Mouse (Mus musculus): Measurements from ENCODE around the gene Tmem94.
A peak's percentile ranks its signal among the peaks of the same experiment; 100 is the strongest.
"Not testable (repeated sequence)": the region's sequence is repeated elsewhere in the genome, so short reads cannot be mapped to it uniquely, and the experiment has no call there.

Gene Tmem94

GRCm38 (mm10) chr11:115765103-115765606 is at the start of gene Tmem94:
Tmem94 (plus strand) TSS chr11:115765433.
- DNase-seq, result peak; percentile 98

GRCm38 (mm10) chr11:115716410-115717338 is 48.6 kb upstream of the Tmem94 start:
- peak; percentile 17 for DNase-seq

GRCm38 (mm10) chr11:115717660-115718390 is 47.4 kb upstream of the Tmem94 start:
- DNase-seq, result peak; percentile 21

- DNase-seq, result peak; percentile 91
Measured at GRCm38 (mm10) chr11:115722638-115723037, 42.6 kb upstream of the Tmem94 start.

- DNase-seq, result peak; percentile 15
Measured at GRCm38 (mm10) chr11:115723231-115723630, 42.0 kb upstream of the Tmem94 start.

- no peak for DNase-seq
Measured at GRCm38 (mm10) chr11:115734041-115734686, 31.1 kb upstream of the Tmem94 start.

GRCm38 (mm10) chr11:115737608-115738208 is 27.5 kb upstream of the Tmem94 start:
- no peak for DNase-seq

- DNase-seq, result no peak
Measured at GRCm38 (mm10) chr11:115738275-115738885, 26.9 kb upstream of the Tmem94 start.

- DNase-seq, result no peak
Measured at GRCm38 (mm10) chr11:115741070-115741469, 24.2 kb upstream of the Tmem94 start.

GRCm38 (mm10) chr11:115742926-115743325 is 22.3 kb upstream of the Tmem94 start:
- DNase-seq, result no peak

- DNase-seq, result no peak
Measured at GRCm38 (mm10) chr11:115744385-115744784, 20.8 kb upstream of the Tmem94 start.

- no peak for DNase-seq
Measured at GRCm38 (mm10) chr11:115746109-115746508, 19.1 kb upstream of the Tmem94 start.

- no peak for DNase-seq
Measured at GRCm38 (mm10) chr11:115746762-115747161, 18.5 kb upstream of the Tmem94 start.

GRCm38 (mm10) chr11:115747351-115747750 is 17.9 kb upstream of the Tmem94 start:
- DNase-seq, result no peak

- no peak for DNase-seq
Measured at GRCm38 (mm10) chr11:115749834-115750233, 15.4 kb upstream of the Tmem94 start.

- DNase-seq, result no peak
Measured at GRCm38 (mm10) chr11:115751725-115752124, 13.5 kb upstream of the Tmem94 start.

GRCm38 (mm10) chr11:115752653-115753052 is 12.6 kb upstream of the Tmem94 start:
- DNase-seq, result no peak

- no peak for DNase-seq
Measured at GRCm38 (mm10) chr11:115753485-115753884, 11.7 kb upstream of the Tmem94 start.

GRCm38 (mm10) chr11:115762176-115762575 is 3.1 kb upstream of the Tmem94 start:
- not testable (repeated sequence) for DNase-seq

- DNase-seq, result no peak
Measured at GRCm38 (mm10) chr11:115764698-115765097, 535 bp upstream of the Tmem94 start.

- peak; percentile 72 for DNase-seq
Measured at GRCm38 (mm10) chr11:115765607-115766141, 441 bp downstream of the Tmem94 start.

Data from cerebellum, adult 9-10 months (tissue).